Mouse (Mus musculus): ENCODE measurements around the gene Spock2. TPM values are rescaled to one million over a fixed set of nuclear protein-coding genes. Genes with fewer than 3 reads are reported as not detected.

Spock2 gene
- polyA plus RNA-seq, 1 experiment from 2014 or later, result 67.5 TPM

- H3K36me3 ChIP-seq (ENCODE audit: control insufficient read depth, insufficient read depth, low read length), result no peaks in the 10 kb centered on the region
- H3K4me1 ChIP-seq (ENCODE audit: control insufficient read depth, insufficient read depth, low read length), result peaks cover 12% of the 10 kb centered on the region
- no peaks in the 10 kb centered on the region for H3K27me3 ChIP-seq (ENCODE audit: control insufficient read depth, insufficient read depth, low read length)
- DNase-seq (no peak), ATAC-seq (ENCODE audit: low FRiP score, low TSS enrichment) (no peak)
- 78% methylated on average over 5 of the region's 5 CpGs for WGBS
- no peak overlapping the region for H3K4me3 ChIP-seq (replicated peaks; ENCODE audit: low read depth, low read length)
- H3K4me2 ChIP-seq (ENCODE audit: low read length), result no peak overlapping the region
- H3K27ac ChIP-seq (replicated peaks; ENCODE audit: low read depth, low read length), result peak overlapping the region; percentile 26
- H3K9ac ChIP-seq (replicated peaks; ENCODE audit: low read length), result no peak overlapping the region
- H3K9me3 ChIP-seq (ENCODE audit: control insufficient read depth, low read length), result no peaks in the 10 kb centered on the region
Observed at GRCm38 (mm10) chr10:60080601-60080981, 25.4 kb upstream of the Spock2 start.

GRCm38 (mm10) chr10:60080982-60081825, 24.8 kb upstream of the Spock2 start:
- H3K27me3 ChIP-seq (ENCODE audit: control insufficient read depth, insufficient read depth, low read length), result no peaks in the 10 kb centered on the region
- H3K36me3 ChIP-seq (ENCODE audit: control insufficient read depth, insufficient read depth, low read length), result no peaks in the 10 kb centered on the region
- no peaks in the 10 kb centered on the region for H3K9me3 ChIP-seq (ENCODE audit: control insufficient read depth, low read length)
- peak overlapping the region; percentile 26 for H3K27ac ChIP-seq (replicated peaks; ENCODE audit: low read depth, low read length)
- 77% methylated on average over 21 of the region's 21 CpGs for WGBS
- no peak overlapping the region for H3K4me3 ChIP-seq (replicated peaks; ENCODE audit: low read depth, low read length)
- H3K4me2 ChIP-seq (ENCODE audit: low read length), result no peak overlapping the region
- H3K9ac ChIP-seq (replicated peaks; ENCODE audit: low read length), result no peak overlapping the region
- ATAC-seq (ENCODE audit: low FRiP score, low TSS enrichment) (no peak), DNase-seq (no peak)
- peaks cover 12% of the 10 kb centered on the region for H3K4me1 ChIP-seq (ENCODE audit: control insufficient read depth, insufficient read depth, low read length)

GRCm38 (mm10) chr10:60081905-60082304, 24.1 kb upstream of the Spock2 start:
- Histone ChIP-seq H3K4me3 (replicated peaks; ENCODE audit: low read depth, low read length) (no peak overlapping the region), H3K27ac (replicated peaks; ENCODE audit: low read depth, low read length) (no peak overlapping the region), H3K27me3 (ENCODE audit: control insufficient read depth, insufficient read depth, low read length) (no peaks in the 10 kb centered on the region), H3K9me3 (ENCODE audit: control insufficient read depth, low read length) (no peaks in the 10 kb centered on the region), H3K4me1 (ENCODE audit: control insufficient read depth, insufficient read depth, low read length) (peaks cover 12% of the 10 kb centered on the region), H3K9ac (replicated peaks; ENCODE audit: low read length) (no peak overlapping the region), H3K36me3 (ENCODE audit: control insufficient read depth, insufficient read depth, low read length) (no peaks in the 10 kb centered on the region), H3K4me2 (ENCODE audit: low read length) (no peak overlapping the region)
- ATAC-seq (ENCODE audit: low FRiP score, low TSS enrichment) (no peak), DNase-seq (no peak)
- WGBS, result 43% methylated on average over 5 of the region's 5 CpGs

DNA sequence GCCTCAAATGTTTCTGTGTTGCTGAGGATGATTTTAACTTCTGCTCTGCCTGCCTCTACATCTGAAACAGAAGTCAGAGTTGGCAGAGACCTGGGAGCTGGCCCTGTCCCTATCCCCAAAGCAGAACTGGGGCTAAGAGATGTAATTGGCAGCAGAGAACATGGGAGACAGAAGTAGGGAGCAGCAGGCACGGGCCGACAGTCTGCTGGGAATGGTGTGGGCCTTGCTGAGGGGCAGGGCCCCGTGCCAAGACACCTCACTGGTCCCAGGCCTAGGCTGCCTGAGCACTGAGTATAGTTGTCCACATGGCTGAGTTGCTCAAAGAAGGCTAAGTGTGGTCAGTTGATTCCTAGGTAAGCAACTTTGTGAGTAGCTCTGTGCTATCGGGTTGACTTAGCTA, 22.0 kb upstream of the Spock2 start:
- Histone ChIP-seq H3K4me3 (replicated peaks; ENCODE audit: low read depth, low read length) (no peak overlapping the region), H3K9me3 (ENCODE audit: control insufficient read depth, low read length) (no peaks in the 10 kb centered on the region), H3K27ac (replicated peaks; ENCODE audit: low read depth, low read length) (no peak overlapping the region), H3K4me1 (ENCODE audit: control insufficient read depth, insufficient read depth, low read length) (peaks cover 12% of the 10 kb centered on the region), H3K4me2 (ENCODE audit: low read length) (no peak overlapping the region), H3K9ac (replicated peaks; ENCODE audit: low read length) (no peak overlapping the region), H3K36me3 (ENCODE audit: control insufficient read depth, insufficient read depth, low read length) (no peaks in the 10 kb centered on the region), H3K27me3 (ENCODE audit: control insufficient read depth, insufficient read depth, low read length) (no peaks in the 10 kb centered on the region)
- ATAC-seq (ENCODE audit: low FRiP score, low TSS enrichment), result no peak
- no peak for DNase-seq
- WGBS, result 83% methylated on average over 4 of the region's 4 CpGs

- Histone ChIP-seq H3K27me3 (ENCODE audit: control insufficient read depth, insufficient read depth, low read length) (no peaks in the 10 kb centered on the region), H3K9ac (replicated peaks; ENCODE audit: low read length) (no peak overlapping the region), H3K4me2 (ENCODE audit: low read length) (no peak overlapping the region), H3K4me3 (replicated peaks; ENCODE audit: low read depth, low read length) (no peak overlapping the region), H3K9me3 (ENCODE audit: control insufficient read depth, low read length) (no peaks in the 10 kb centered on the region), H3K36me3 (ENCODE audit: control insufficient read depth, insufficient read depth, low read length) (no peaks in the 10 kb centered on the region), H3K27ac (replicated peaks; ENCODE audit: low read depth, low read length) (no peak overlapping the region), H3K4me1 (ENCODE audit: control insufficient read depth, insufficient read depth, low read length) (0 out of 2 replicates have a peak, but pooled peaks cover 10% of the 10 kb centered on the region)
- DNase-seq (no peak), ATAC-seq (ENCODE audit: low FRiP score, low TSS enrichment) (no peak)
- WGBS, result 72% methylated on average over 2 of the region's 2 CpGs
Observed at GRCm38 (mm10) chr10:60092311-60092710, 13.7 kb upstream of the Spock2 start.

DNA sequence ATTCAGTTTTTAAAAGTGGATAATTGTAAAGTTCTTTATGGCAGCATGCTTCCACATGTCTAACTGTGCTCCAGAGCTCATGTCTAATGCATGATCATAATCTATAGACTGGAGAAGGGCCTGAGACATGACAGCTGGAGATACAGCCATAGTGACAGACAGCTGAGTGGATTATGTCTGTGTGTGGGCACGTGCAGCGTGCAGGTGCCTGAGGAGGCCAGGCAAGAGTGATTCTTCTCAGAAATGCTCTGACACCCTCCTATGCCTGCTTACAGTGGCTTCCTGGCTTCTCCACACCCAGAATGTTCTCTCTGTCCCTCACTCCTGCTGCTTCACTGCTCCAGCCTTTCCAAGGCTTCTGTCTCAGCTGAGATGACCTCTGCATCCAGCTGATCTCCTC, 12.3 kb upstream of the Spock2 start:
- Histone ChIP-seq H3K4me3 (replicated peaks; ENCODE audit: low read depth, low read length) (no peak overlapping the region), H3K27ac (replicated peaks; ENCODE audit: low read depth, low read length) (no peak overlapping the region), H3K4me2 (ENCODE audit: low read length) (no peak overlapping the region), H3K9me3 (ENCODE audit: control insufficient read depth, low read length) (no peaks in the 10 kb centered on the region), H3K9ac (replicated peaks; ENCODE audit: low read length) (no peak overlapping the region), H3K36me3 (ENCODE audit: control insufficient read depth, insufficient read depth, low read length) (no peaks in the 10 kb centered on the region; the same call in 1 of the 2 replicates), H3K27me3 (ENCODE audit: control insufficient read depth, insufficient read depth, low read length) (no peaks in the 10 kb centered on the region), H3K4me1 (ENCODE audit: control insufficient read depth, insufficient read depth, low read length) (0 out of 2 replicates have a peak, but pooled peaks cover 10% of the 10 kb centered on the region)
- WGBS, result 72% methylated on average over 2 of the region's 2 CpGs
- ATAC-seq (ENCODE audit: low FRiP score, low TSS enrichment) (no peak), DNase-seq (no peak)

DNA sequence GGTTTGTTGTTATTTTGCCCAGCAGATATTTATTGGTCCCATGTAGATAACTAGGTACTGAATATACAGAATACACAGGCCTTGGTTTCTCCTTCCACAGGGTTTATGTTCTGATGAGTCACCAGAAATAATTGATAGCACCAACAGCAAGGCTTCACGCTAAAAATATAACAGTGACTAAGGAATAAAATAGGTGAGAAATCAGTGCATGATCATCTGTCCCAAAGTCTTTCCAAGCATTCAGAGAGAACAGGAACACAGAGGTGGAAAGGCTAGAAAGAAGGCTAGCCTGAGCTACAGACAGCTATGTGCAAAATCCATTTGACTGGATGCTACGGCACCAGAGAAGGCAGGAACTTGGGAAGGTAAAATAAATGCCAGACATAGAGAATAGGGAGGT, 10.5 kb upstream of the Spock2 start:
- Histone ChIP-seq H3K4me2 (ENCODE audit: low read length) (no peak overlapping the region), H3K36me3 (ENCODE audit: control insufficient read depth, insufficient read depth, low read length) (peaks cover 3% of the 10 kb centered on the region; the same call in 1 of the 2 replicates), H3K27me3 (ENCODE audit: control insufficient read depth, insufficient read depth, low read length) (no peaks in the 10 kb centered on the region), H3K9ac (replicated peaks; ENCODE audit: low read length) (no peak overlapping the region), H3K4me3 (replicated peaks; ENCODE audit: low read depth, low read length) (no peak overlapping the region), H3K27ac (replicated peaks; ENCODE audit: low read depth, low read length) (no peak overlapping the region), H3K9me3 (ENCODE audit: control insufficient read depth, low read length) (no peaks in the 10 kb centered on the region), H3K4me1 (ENCODE audit: control insufficient read depth, insufficient read depth, low read length) (0 out of 2 replicates have a peak, but pooled peaks cover 10% of the 10 kb centered on the region)
- no peak for DNase-seq
- 87% methylated on average over 2 of the region's 2 CpGs for WGBS
- ATAC-seq (ENCODE audit: low FRiP score, low TSS enrichment), result no peak

DNA sequence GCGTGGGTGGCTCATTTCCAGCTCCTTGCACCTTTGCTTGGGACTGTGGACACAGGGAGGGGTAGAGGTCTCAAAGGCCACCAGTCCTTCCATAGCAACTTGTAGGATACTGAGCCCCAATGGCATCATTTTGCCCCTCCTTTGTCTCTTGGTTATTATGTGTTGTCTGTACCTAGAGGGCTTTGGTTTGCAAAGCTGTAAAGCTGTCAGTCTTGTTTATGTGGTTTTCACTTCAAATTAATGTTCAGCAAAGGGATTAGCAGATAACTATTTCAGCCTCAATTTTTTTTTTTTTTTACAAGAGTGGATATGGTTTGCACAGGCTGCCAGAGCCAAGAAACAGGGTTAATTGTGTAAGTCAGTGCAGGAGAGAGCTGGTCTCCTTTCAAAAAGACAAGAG, 9.7 kb upstream of the Spock2 start:
- ATAC-seq (ENCODE audit: low FRiP score, low TSS enrichment) (no peak), DNase-seq (no peak)
- Histone ChIP-seq H3K4me2 (ENCODE audit: low read length) (no peak overlapping the region), H3K4me1 (ENCODE audit: control insufficient read depth, insufficient read depth, low read length) (0 out of 2 replicates have a peak, but pooled peaks cover 10% of the 10 kb centered on the region), H3K27ac (replicated peaks; ENCODE audit: low read depth, low read length) (no peak overlapping the region), H3K27me3 (ENCODE audit: control insufficient read depth, insufficient read depth, low read length) (no peaks in the 10 kb centered on the region), H3K36me3 (ENCODE audit: control insufficient read depth, insufficient read depth, low read length) (peaks cover 6% of the 10 kb centered on the region; the same call in 1 of the 2 replicates), H3K9me3 (ENCODE audit: control insufficient read depth, low read length) (no peaks in the 10 kb centered on the region), H3K9ac (replicated peaks; ENCODE audit: low read length) (no peak overlapping the region), H3K4me3 (replicated peaks; ENCODE audit: low read depth, low read length) (no peak overlapping the region)
- WGBS, result 44% methylated on average over 1 of the region's 1 CpGs

- H3K4me1 ChIP-seq (ENCODE audit: control insufficient read depth, insufficient read depth, low read length), result 0 out of 2 replicates have a peak, but pooled peaks cover 10% of the 10 kb centered on the region
- H3K4me2 ChIP-seq (ENCODE audit: low read length), result no peak overlapping the region
- H3K27me3 ChIP-seq (ENCODE audit: control insufficient read depth, insufficient read depth, low read length), result no peaks in the 10 kb centered on the region
- no peaks in the 10 kb centered on the region for H3K9me3 ChIP-seq (ENCODE audit: control insufficient read depth, low read length)
- ATAC-seq (ENCODE audit: low FRiP score, low TSS enrichment) (no peak), DNase-seq (no peak)
- peaks cover 6% of the 10 kb centered on the region; the same call in 1 of the 2 replicates for H3K36me3 ChIP-seq (ENCODE audit: control insufficient read depth, insufficient read depth, low read length)
- 93% methylated on average over 9 of the region's 9 CpGs for WGBS
- no peak overlapping the region for H3K4me3 ChIP-seq (replicated peaks; ENCODE audit: low read depth, low read length)
- H3K27ac ChIP-seq (replicated peaks; ENCODE audit: low read depth, low read length), result no peak overlapping the region
- no peak overlapping the region for H3K9ac ChIP-seq (replicated peaks; ENCODE audit: low read length)
Observed at GRCm38 (mm10) chr10:60097146-60097545, 8.9 kb upstream of the Spock2 start.
